Mouse (Mus musculus): ENCODE results near the gene Ggcx. TPM values are rescaled to one million over a fixed set of nuclear protein-coding genes. Genes with fewer than 3 reads are reported as not detected.

Ggcx gene
- polyA plus RNA-seq, 1 experiment from 2014 or later, result 33.8 TPM

GRCm38 (mm10) chr6:72388266-72388665 lies 25.8 kb upstream of the Ggcx start:
- H3K9ac ChIP-seq, result peak overlapping the region; percentile 85
- no peaks in the 10 kb centered on the region for H3K27me3 ChIP-seq (replicated peaks)
- WGBS, result 71% methylated on average over 10 of the region's 10 CpGs
- peaks cover 31% of the 10 kb centered on the region for H3K4me1 ChIP-seq (replicated peaks)
- peaks cover 48% of the 10 kb centered on the region for H3K36me3 ChIP-seq
- no peak overlapping the region for H3K27ac ChIP-seq (ENCODE audit: poor library complexity, severe bottlenecking)
- peak overlapping the region; percentile 77 for H3K4me2 ChIP-seq
- no peak for ATAC-seq (ENCODE audit: insufficient number of reproducible peaks, low FRiP score)
- 0 out of 2 replicates have a peak overlapping the region, but pooled peaks have one; percentile 56 for H3K4me3 ChIP-seq
- H3K9me3 ChIP-seq (replicated peaks), result no peaks in the 10 kb centered on the region

GRCm38 (mm10) chr6:72388791-72389329 lies 25.2 kb upstream of the Ggcx start:
- Histone ChIP-seq H3K27ac (ENCODE audit: poor library complexity, severe bottlenecking) (peak overlapping the region; percentile 95), H3K36me3 (peaks cover 48% of the 10 kb centered on the region), H3K9me3 (replicated peaks) (no peaks in the 10 kb centered on the region), H3K4me3 (peak overlapping the region; percentile 56; the same call in 1 of the 2 replicates), H3K27me3 (replicated peaks) (no peaks in the 10 kb centered on the region), H3K9ac (peak overlapping the region; percentile 85), H3K4me1 (replicated peaks) (peaks cover 31% of the 10 kb centered on the region), H3K4me2 (peak overlapping the region; percentile 77)
- ATAC-seq (ENCODE audit: insufficient number of reproducible peaks, low FRiP score), result no peak
- WGBS, result 71% methylated on average over 6 of the region's 6 CpGs

GRCm38 (mm10) chr6:72389471-72389940 lies 24.6 kb upstream of the Ggcx start:
- H3K27me3 ChIP-seq (replicated peaks), result no peaks in the 10 kb centered on the region
- peak overlapping the region; percentile 77 for H3K4me2 ChIP-seq
- peaks cover 41% of the 10 kb centered on the region for H3K36me3 ChIP-seq
- peak overlapping the region; percentile 56 for H3K4me3 ChIP-seq
- H3K27ac ChIP-seq (ENCODE audit: poor library complexity, severe bottlenecking), result peak overlapping the region; percentile 95
- H3K4me1 ChIP-seq (replicated peaks), result peaks cover 31% of the 10 kb centered on the region
- no peaks in the 10 kb centered on the region for H3K9me3 ChIP-seq (replicated peaks)
- H3K9ac ChIP-seq, result peak overlapping the region; percentile 85
- 8% methylated on average over 13 of the region's 13 CpGs for WGBS
- peak; percentile 46 for ATAC-seq (ENCODE audit: insufficient number of reproducible peaks, low FRiP score)

- peak; percentile 66 for ATAC-seq (ENCODE audit: insufficient number of reproducible peaks, low FRiP score)
- Histone ChIP-seq H3K4me3 (peak within 1 kb of the TSS; percentile 56), H3K36me3 (peaks cover 35% of the 10 kb centered on the region), H3K9ac (peak within 1 kb of the TSS; percentile 85), H3K27ac (ENCODE audit: poor library complexity, severe bottlenecking) (peak within 1 kb of the TSS; percentile 95), H3K4me1 (replicated peaks) (peaks cover 31% of the 10 kb centered on the region), H3K9me3 (replicated peaks) (no peaks in the 10 kb centered on the region), H3K4me2 (peak within 1 kb of the TSS; percentile 77), H3K27me3 (replicated peaks) (no peaks in the 10 kb centered on the region)
- WGBS, result under 1% methylated on average over 33 of the region's 33 CpGs
Measured at GRCm38 (mm10) chr6:72389941-72390771, 24.0 kb upstream of the Ggcx start, which contains the start of gene Vamp8. Gene Vamp8 (minus strand): TSS chr6:72390703.

DNA sequence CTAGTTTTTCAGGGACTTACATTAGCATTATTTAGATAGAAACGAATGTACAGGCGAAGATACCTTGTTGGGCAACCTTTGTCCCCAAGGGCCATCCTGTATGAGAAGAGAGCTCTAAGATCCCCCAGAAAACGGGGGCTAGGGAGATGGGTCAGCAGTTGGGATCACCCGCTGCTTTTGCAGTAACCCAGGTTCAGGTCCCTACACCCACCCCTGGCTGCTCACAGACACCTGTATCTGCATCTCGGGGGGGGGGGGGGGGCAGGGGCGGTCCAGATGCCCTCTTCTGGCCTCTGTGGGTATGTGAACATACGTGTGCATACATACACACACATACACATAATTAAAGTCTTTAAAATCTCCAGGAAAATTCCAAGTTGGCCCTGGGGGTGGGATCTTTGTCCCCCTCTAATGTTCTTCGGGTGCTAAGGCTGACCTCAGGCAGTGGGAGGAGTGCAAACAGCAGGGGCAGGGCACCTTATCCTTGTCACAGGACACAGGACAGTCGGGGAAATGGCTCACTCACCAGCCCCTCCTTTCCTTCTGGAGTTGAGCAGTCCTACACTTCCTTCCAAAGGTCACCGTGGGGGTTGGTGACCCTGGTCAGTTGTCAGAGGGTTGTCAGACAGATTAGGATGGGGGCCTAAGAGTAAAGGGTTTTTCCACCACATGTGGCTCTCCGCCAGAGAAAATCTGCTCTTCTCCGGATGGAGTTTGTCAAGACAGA lies 23.1 kb upstream of the Ggcx start:
- peak; percentile 85 for ATAC-seq (ENCODE audit: insufficient number of reproducible peaks, low FRiP score)
- Histone ChIP-seq H3K4me1 (replicated peaks) (peaks cover 31% of the 10 kb centered on the region), H3K36me3 (peaks cover 27% of the 10 kb centered on the region), H3K9me3 (replicated peaks) (no peaks in the 10 kb centered on the region), H3K27ac (ENCODE audit: poor library complexity, severe bottlenecking) (peak overlapping the region; percentile 95), H3K4me3 (peak overlapping the region; percentile 56), H3K27me3 (replicated peaks) (no peaks in the 10 kb centered on the region), H3K4me2 (peak overlapping the region; percentile 77), H3K9ac (peak overlapping the region; percentile 85)
- WGBS, result 9% methylated on average over 11 of the region's 12 CpGs

DNA sequence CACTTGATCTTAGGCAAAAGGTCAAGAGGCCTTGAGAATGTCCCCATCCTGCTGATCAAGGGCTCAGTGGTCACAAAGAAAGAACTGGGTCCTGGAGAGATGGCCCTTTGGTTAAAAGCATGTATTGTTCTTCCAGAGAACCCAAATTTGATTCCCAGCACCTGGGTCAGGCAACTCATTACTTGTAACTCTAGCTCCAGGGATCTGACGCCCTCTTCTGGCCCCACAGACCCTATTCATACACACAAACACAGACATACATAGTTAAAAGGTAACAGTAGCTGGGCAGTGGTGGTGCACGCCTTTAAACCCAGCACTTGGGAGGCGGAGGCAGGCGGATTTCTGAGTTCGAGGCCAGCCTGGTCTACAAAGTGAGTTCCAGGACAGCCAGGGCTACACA lies 21.8 kb upstream of the Ggcx start:
- Histone ChIP-seq H3K4me1 (replicated peaks) (peaks cover 31% of the 10 kb centered on the region), H3K4me3 (no peak overlapping the region), H3K27me3 (replicated peaks) (no peaks in the 10 kb centered on the region), H3K4me2 (no peak overlapping the region), H3K27ac (ENCODE audit: poor library complexity, severe bottlenecking) (peak overlapping the region; percentile 52; the same call in 1 of the 2 replicates), H3K36me3 (peaks cover 17% of the 10 kb centered on the region), H3K9ac (no peak overlapping the region), H3K9me3 (replicated peaks) (no peaks in the 10 kb centered on the region)
- no peak for ATAC-seq (ENCODE audit: insufficient number of reproducible peaks, low FRiP score)
- WGBS, result 87% methylated on average over 5 of the region's 5 CpGs

- H3K4me2 ChIP-seq, result no peak overlapping the region
- no peak overlapping the region for H3K9ac ChIP-seq
- no peaks in the 10 kb centered on the region for H3K27me3 ChIP-seq (replicated peaks)
- ATAC-seq (ENCODE audit: insufficient number of reproducible peaks, low FRiP score), result no peak
- WGBS, result 74% methylated on average over 10 of the region's 10 CpGs
- H3K4me1 ChIP-seq (replicated peaks), result no peaks in the 10 kb centered on the region
- no peaks in the 10 kb centered on the region for H3K9me3 ChIP-seq (replicated peaks)
- no peaks in the 10 kb centered on the region for H3K36me3 ChIP-seq
- no peak overlapping the region for H3K4me3 ChIP-seq
- no peak overlapping the region for H3K27ac ChIP-seq (ENCODE audit: poor library complexity, severe bottlenecking)
Measured at GRCm38 (mm10) chr6:72396837-72397251, 17.3 kb upstream of the Ggcx start.

GRCm38 (mm10) chr6:72399967-72400366 lies 14.1 kb upstream of the Ggcx start:
- H3K36me3 ChIP-seq, result no peaks in the 10 kb centered on the region
- ATAC-seq (ENCODE audit: insufficient number of reproducible peaks, low FRiP score), result no peak
- no peak overlapping the region for H3K4me3 ChIP-seq
- no peaks in the 10 kb centered on the region for H3K9me3 ChIP-seq (replicated peaks)
- no peak overlapping the region for H3K27ac ChIP-seq (ENCODE audit: poor library complexity, severe bottlenecking)
- H3K4me2 ChIP-seq, result no peak overlapping the region
- H3K4me1 ChIP-seq (replicated peaks), result no peaks in the 10 kb centered on the region
- no peaks in the 10 kb centered on the region for H3K27me3 ChIP-seq (replicated peaks)
- 55% methylated on average over 2 of the region's 2 CpGs for WGBS
- H3K9ac ChIP-seq, result no peak overlapping the region

DNA sequence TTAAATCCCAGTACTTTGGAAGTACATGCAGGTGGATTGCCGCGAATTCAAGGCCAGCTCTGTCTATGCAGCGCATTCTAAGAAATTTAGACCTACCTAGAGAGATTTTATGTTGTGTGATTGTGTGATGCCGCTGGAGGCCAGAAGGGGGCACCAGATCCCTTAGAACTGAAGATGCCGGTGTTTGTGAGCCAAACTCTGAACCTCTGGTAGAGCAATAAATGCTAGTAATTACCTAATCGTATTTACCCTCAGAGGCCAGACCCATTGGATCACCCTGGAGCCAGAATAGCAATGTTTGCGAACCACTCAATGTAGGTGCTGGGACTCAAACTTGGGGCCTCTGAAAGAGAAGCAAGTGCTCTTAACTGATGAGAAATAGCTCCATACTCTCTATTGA lies 12.2 kb upstream of the Ggcx start:
- WGBS, result 25% methylated on average over 7 of the region's 7 CpGs
- H3K4me3 ChIP-seq, result no peak overlapping the region
- no peak overlapping the region for H3K4me2 ChIP-seq
- H3K9me3 ChIP-seq (replicated peaks), result no peaks in the 10 kb centered on the region
- H3K9ac ChIP-seq, result no peak overlapping the region
- ATAC-seq (ENCODE audit: insufficient number of reproducible peaks, low FRiP score), result no peak
- no peaks in the 10 kb centered on the region for H3K27me3 ChIP-seq (replicated peaks)
- no peaks in the 10 kb centered on the region for H3K36me3 ChIP-seq
- H3K4me1 ChIP-seq (replicated peaks), result no peaks in the 10 kb centered on the region
- no peak overlapping the region for H3K27ac ChIP-seq (ENCODE audit: poor library complexity, severe bottlenecking)

DNA sequence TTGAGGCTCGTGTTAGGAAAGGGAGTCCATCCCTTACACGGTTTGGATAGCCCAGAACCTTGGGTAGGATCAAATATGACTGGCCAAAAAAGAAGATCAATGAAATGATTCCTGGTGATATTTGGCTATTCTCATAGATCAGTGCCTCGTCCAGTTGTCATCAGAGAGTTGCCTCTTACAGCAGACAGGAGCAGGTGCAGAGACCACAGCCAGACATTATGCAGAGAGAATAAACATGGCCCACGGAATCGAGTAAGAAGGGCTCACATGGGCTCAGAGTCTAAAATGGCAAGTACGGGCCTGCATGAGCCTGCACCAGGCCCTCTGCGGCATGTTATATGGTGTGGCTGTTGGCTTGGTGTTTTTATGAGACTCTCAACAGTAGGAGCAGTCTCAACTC lies 8.8 kb upstream of the Ggcx start:
- Histone ChIP-seq H3K9me3 (replicated peaks) (no peaks in the 10 kb centered on the region), H3K9ac (no peak overlapping the region), H3K4me1 (replicated peaks) (no peaks in the 10 kb centered on the region), H3K4me2 (no peak overlapping the region), H3K27ac (ENCODE audit: poor library complexity, severe bottlenecking) (no peak overlapping the region), H3K36me3 (no peaks in the 10 kb centered on the region), H3K4me3 (no peak overlapping the region), H3K27me3 (replicated peaks) (no peaks in the 10 kb centered on the region)
- no peak for ATAC-seq (ENCODE audit: insufficient number of reproducible peaks, low FRiP score)
- WGBS, result 74% methylated on average over 7 of the region's 7 CpGs

DNA sequence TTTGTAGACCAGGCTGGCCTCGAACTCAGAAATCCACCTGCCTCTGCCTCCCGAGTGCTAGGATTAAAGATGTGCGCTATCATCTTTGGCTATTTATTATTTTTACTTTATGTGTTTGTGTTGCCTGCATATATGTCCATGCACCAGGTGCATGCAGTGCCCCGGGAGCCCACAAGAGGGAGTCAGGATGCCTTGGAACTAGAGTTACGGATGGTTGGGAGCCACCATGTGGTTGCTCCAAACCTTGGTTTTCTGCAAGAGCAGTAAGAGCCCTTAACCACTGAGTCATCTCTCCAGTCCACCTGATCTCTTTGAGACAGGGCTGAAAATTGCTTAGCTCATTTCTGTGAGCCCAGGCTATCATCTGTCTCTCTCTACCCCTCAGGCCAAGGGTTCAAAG lies 7.0 kb upstream of the Ggcx start:
- Histone ChIP-seq H3K36me3 (no peaks in the 10 kb centered on the region), H3K4me1 (replicated peaks) (no peaks in the 10 kb centered on the region), H3K9me3 (replicated peaks) (no peaks in the 10 kb centered on the region), H3K27me3 (replicated peaks) (no peaks in the 10 kb centered on the region), H3K4me3 (no peak overlapping the region), H3K9ac (no peak overlapping the region), H3K27ac (ENCODE audit: poor library complexity, severe bottlenecking) (no peak overlapping the region), H3K4me2 (no peak overlapping the region)
- ATAC-seq (ENCODE audit: insufficient number of reproducible peaks, low FRiP score), result peak; percentile 82
- WGBS, result 2% methylated on average over 5 of the region's 5 CpGs
